Mouse (Mus musculus) ZHBTc4 (cell line): Measurements from ENCODE around the gene Skap2.

ENCODE experiments used
- DNase-seq: peaks from one replicate; pipeline ENCODE4 v3.0.0-alpha.2; 2011; ENCODE audit warnings: low read depth, low spot score

The Skap2 gene

GRCm38 (mm10) chr6:51849561-51849960 lies 162.8 kb downstream of the Skap2 start:
- no peak for DNase-seq

- no peak for DNase-seq
Observed at GRCm38 (mm10) chr6:51844106-51844505, 168.2 kb downstream of the Skap2 start.

GRCm38 (mm10) chr6:51843081-51843480 lies 169.3 kb downstream of the Skap2 start:
- DNase-seq: no peak

GRCm38 (mm10) chr6:51838177-51838576 lies 174.2 kb downstream of the Skap2 start:
- DNase-seq: peak; percentile 56

GRCm38 (mm10) chr6:51833362-51833761 lies 179.0 kb downstream of the Skap2 start:
- no peak for DNase-seq

- no peak for DNase-seq
Observed at GRCm38 (mm10) chr6:51825621-51826021, 186.7 kb downstream of the Skap2 start.

- no peak for DNase-seq
Observed at GRCm38 (mm10) chr6:51824136-51824830, 188.1 kb downstream of the Skap2 start.

GRCm38 (mm10) chr6:51822049-51822448 lies 190.3 kb downstream of the Skap2 start:
- DNase-seq: no peak

- no peak for DNase-seq
Observed at GRCm38 (mm10) chr6:51820853-51821252, 191.5 kb downstream of the Skap2 start.

- DNase-seq: no peak
Observed at GRCm38 (mm10) chr6:51816892-51817621, 195.3 kb downstream of the Skap2 start.

GRCm38 (mm10) chr6:51810906-51811305 lies 201.4 kb downstream of the Skap2 start:
- DNase-seq: no peak

- no peak for DNase-seq
Observed at GRCm38 (mm10) chr6:51809164-51809824, 203.1 kb downstream of the Skap2 start.

GRCm38 (mm10) chr6:51808011-51808410 lies 204.3 kb downstream of the Skap2 start:
- DNase-seq: peak; percentile 30
